Mouse (Mus musculus): ENCODE measurements around the gene Ulk2. TPM values are rescaled to one million over a fixed set of nuclear protein-coding genes. Genes with fewer than 3 reads are reported as not detected.

Ulk2 gene
- polyA plus RNA-seq, 1 experiment: 47.7 TPM

- Histone ChIP-seq H3K4me1 (ENCODE audit: control insufficient read depth, insufficient read depth, low read length) (peaks cover 14% of the 10 kb centered on the region), H3K4me3 (ENCODE audit: insufficient read depth, low read length) (no peak overlapping the region), H3K27ac (ENCODE audit: insufficient read depth, low read depth, low read length) (peak overlapping the region; percentile 52)
- TF ChIP-seq POLR2A (IDR thresholded peaks at IDR 0.05; ENCODE audit: borderline replicate concordance, low read depth, low read length) (no peak), CTCF (IDR thresholded peaks at IDR 0.05; ENCODE audit: low read depth, low read length) (no peak)
Observed at GRCm38 (mm10) chr11:61774551-61775149, 80.2 kb downstream of the Ulk2 start.

- Histone ChIP-seq H3K4me1 (ENCODE audit: control insufficient read depth, insufficient read depth, low read length) (peaks cover 10% of the 10 kb centered on the region), H3K4me3 (ENCODE audit: insufficient read depth, low read length) (peak within 1 kb of the TSS; percentile 60), H3K27ac (ENCODE audit: insufficient read depth, low read depth, low read length) (peak within 1 kb of the TSS; percentile 61)
- TF ChIP-seq CTCF (IDR thresholded peaks at IDR 0.05; ENCODE audit: low read depth, low read length) (no peak), POLR2A (IDR thresholded peaks at IDR 0.05; ENCODE audit: borderline replicate concordance, low read depth, low read length) (peak; percentile 69; the same call in 1 of the 2 replicates)
Observed at GRCm38 (mm10) chr11:61761584-61762407, 93.1 kb downstream of the Ulk2 start, which contains the start of gene Prpsap2. Gene Prpsap2, minus strand, starts transcription at chr11:61762088.

GRCm38 (mm10) chr11:61760518-61760917 is 94.4 kb downstream of the Ulk2 start:
- Histone ChIP-seq H3K27ac (ENCODE audit: insufficient read depth, low read depth, low read length) (no peak overlapping the region), H3K4me1 (ENCODE audit: control insufficient read depth, insufficient read depth, low read length) (peaks cover 7% of the 10 kb centered on the region), H3K4me3 (ENCODE audit: insufficient read depth, low read length) (peak overlapping the region; percentile 52)
- TF ChIP-seq POLR2A (IDR thresholded peaks at IDR 0.05; ENCODE audit: borderline replicate concordance, low read depth, low read length): no peak
- peak; percentile 13; the same call in 1 of the 2 replicates for TF ChIP-seq CTCF (IDR thresholded peaks at IDR 0.05; ENCODE audit: low read depth, low read length)

GRCm38 (mm10) chr11:61757151-61757550 is 97.7 kb downstream of the Ulk2 start:
- no peak overlapping the region for H3K27ac ChIP-seq (ENCODE audit: insufficient read depth, low read depth, low read length)
- peaks cover 4% of the 10 kb centered on the region; the same call in 1 of the 2 replicates for H3K4me1 ChIP-seq (ENCODE audit: control insufficient read depth, insufficient read depth, low read length)
- TF ChIP-seq POLR2A (IDR thresholded peaks at IDR 0.05; ENCODE audit: borderline replicate concordance, low read depth, low read length) (no peak), CTCF (IDR thresholded peaks at IDR 0.05; ENCODE audit: low read depth, low read length) (no peak)
- H3K4me3 ChIP-seq (ENCODE audit: insufficient read depth, low read length): no peak overlapping the region

- Histone ChIP-seq H3K27ac (ENCODE audit: insufficient read depth, low read depth, low read length) (no peak overlapping the region), H3K4me3 (ENCODE audit: insufficient read depth, low read length) (no peak overlapping the region), H3K4me1 (ENCODE audit: control insufficient read depth, insufficient read depth, low read length) (peaks cover 18% of the 10 kb centered on the region)
- TF ChIP-seq CTCF (IDR thresholded peaks at IDR 0.05; ENCODE audit: low read depth, low read length) (no peak), POLR2A (IDR thresholded peaks at IDR 0.05; ENCODE audit: borderline replicate concordance, low read depth, low read length) (no peak)
Observed at GRCm38 (mm10) chr11:61751612-61752011, 103.3 kb downstream of the Ulk2 start.

GRCm38 (mm10) chr11:61747161-61747560 is 107.7 kb downstream of the Ulk2 start:
- TF ChIP-seq CTCF (IDR thresholded peaks at IDR 0.05; ENCODE audit: low read depth, low read length) (no peak), POLR2A (IDR thresholded peaks at IDR 0.05; ENCODE audit: borderline replicate concordance, low read depth, low read length) (no peak)
- Histone ChIP-seq H3K27ac (ENCODE audit: insufficient read depth, low read depth, low read length) (no peak overlapping the region), H3K4me3 (ENCODE audit: insufficient read depth, low read length) (no peak overlapping the region), H3K4me1 (ENCODE audit: control insufficient read depth, insufficient read depth, low read length) (peaks cover 18% of the 10 kb centered on the region)

- Histone ChIP-seq H3K27ac (ENCODE audit: insufficient read depth, low read depth, low read length) (no peak overlapping the region), H3K4me1 (ENCODE audit: control insufficient read depth, insufficient read depth, low read length) (peaks cover 18% of the 10 kb centered on the region), H3K4me3 (ENCODE audit: insufficient read depth, low read length) (no peak overlapping the region)
- TF ChIP-seq CTCF (IDR thresholded peaks at IDR 0.05; ENCODE audit: low read depth, low read length): no peak
- TF ChIP-seq POLR2A (IDR thresholded peaks at IDR 0.05; ENCODE audit: borderline replicate concordance, low read depth, low read length): no peak
Observed at GRCm38 (mm10) chr11:61745781-61746180, 109.1 kb downstream of the Ulk2 start.

- Histone ChIP-seq H3K4me1 (ENCODE audit: control insufficient read depth, insufficient read depth, low read length) (peaks cover 11% of the 10 kb centered on the region), H3K4me3 (ENCODE audit: insufficient read depth, low read length) (no peak overlapping the region), H3K27ac (ENCODE audit: insufficient read depth, low read depth, low read length) (no peak overlapping the region)
- TF ChIP-seq CTCF (IDR thresholded peaks at IDR 0.05; ENCODE audit: low read depth, low read length) (no peak), POLR2A (IDR thresholded peaks at IDR 0.05; ENCODE audit: borderline replicate concordance, low read depth, low read length) (no peak)
Observed at GRCm38 (mm10) chr11:61744460-61744859, 110.4 kb downstream of the Ulk2 start.

GRCm38 (mm10) chr11:61743768-61744167 is 111.1 kb downstream of the Ulk2 start:
- peaks cover 9% of the 10 kb centered on the region for H3K4me1 ChIP-seq (ENCODE audit: control insufficient read depth, insufficient read depth, low read length)
- no peak for TF ChIP-seq CTCF (IDR thresholded peaks at IDR 0.05; ENCODE audit: low read depth, low read length)
- TF ChIP-seq POLR2A (IDR thresholded peaks at IDR 0.05; ENCODE audit: borderline replicate concordance, low read depth, low read length): no peak
- no peak overlapping the region for H3K4me3 ChIP-seq (ENCODE audit: insufficient read depth, low read length)
- peak overlapping the region; percentile 15; the same call in 1 of the 2 replicates for H3K27ac ChIP-seq (ENCODE audit: insufficient read depth, low read depth, low read length)

- Histone ChIP-seq H3K27ac (ENCODE audit: insufficient read depth, low read depth, low read length) (no peak overlapping the region), H3K4me1 (ENCODE audit: control insufficient read depth, insufficient read depth, low read length) (peaks cover 16% of the 10 kb centered on the region), H3K4me3 (ENCODE audit: insufficient read depth, low read length) (no peak overlapping the region)
- no peak for TF ChIP-seq POLR2A (IDR thresholded peaks at IDR 0.05; ENCODE audit: borderline replicate concordance, low read depth, low read length)
- TF ChIP-seq CTCF (IDR thresholded peaks at IDR 0.05; ENCODE audit: low read depth, low read length): no peak
Observed at GRCm38 (mm10) chr11:61740500-61740899, 114.4 kb downstream of the Ulk2 start.
